Mouse (Mus musculus): ENCODE data around the gene Aldh4a1. TPM values are rescaled to one million over a fixed set of nuclear protein-coding genes. Genes with fewer than 3 reads are reported as not detected.
A peak's percentile ranks its signal among the peaks of the same experiment; 100 is the strongest.

The Aldh4a1 gene
- polyA plus RNA-seq, 1 experiment from 2014 or later = 14.5 TPM

GRCm38 (mm10) chr4:139578389-139578788 lies 44.3 kb upstream of the Aldh4a1 start:
- no peak overlapping the region for H3K4me2 ChIP-seq (ENCODE audit: low read depth, low read length, severe bottlenecking)
- H3K4me1 ChIP-seq (replicated peaks; ENCODE audit: control insufficient read depth, insufficient read depth, low read length) = peaks cover 32% of the 10 kb centered on the region
- H3K9me3 ChIP-seq (ENCODE audit: control insufficient read depth, low read length) = no peaks in the 10 kb centered on the region
- H3K36me3 ChIP-seq (ENCODE audit: control insufficient read depth, insufficient read depth, low read length) = no peaks in the 10 kb centered on the region
- H3K27ac ChIP-seq (ENCODE audit: low read depth, low read length) = no peak overlapping the region
- ATAC-seq (replicated peaks; ENCODE audit: low FRiP score) = no peak
- no peak overlapping the region for H3K4me3 ChIP-seq (ENCODE audit: low read depth, low read length)
- 93% methylated on average over 8 of the region's 8 CpGs for WGBS
- H3K9ac ChIP-seq (ENCODE audit: low read length) = no peak overlapping the region
- DNase-seq (ENCODE audit: low spot score) = no peak
- no peaks in the 10 kb centered on the region; the same call in none of the 2 replicates for H3K27me3 ChIP-seq (ENCODE audit: control insufficient read depth, insufficient read depth, low read length)

- Histone ChIP-seq H3K4me3 (ENCODE audit: low read depth, low read length) (no peak overlapping the region), H3K9me3 (ENCODE audit: control insufficient read depth, low read length) (no peaks in the 10 kb centered on the region), H3K4me2 (ENCODE audit: low read depth, low read length, severe bottlenecking) (no peak overlapping the region), H3K27ac (ENCODE audit: low read depth, low read length) (no peak overlapping the region), H3K36me3 (ENCODE audit: control insufficient read depth, insufficient read depth, low read length) (no peaks in the 10 kb centered on the region), H3K9ac (ENCODE audit: low read length) (no peak overlapping the region), H3K27me3 (ENCODE audit: control insufficient read depth, insufficient read depth, low read length) (no peaks in the 10 kb centered on the region; the same call in none of the 2 replicates), H3K4me1 (replicated peaks; ENCODE audit: control insufficient read depth, insufficient read depth, low read length) (peaks cover 26% of the 10 kb centered on the region)
- no peak for ATAC-seq (replicated peaks; ENCODE audit: low FRiP score)
- no peak for DNase-seq (ENCODE audit: low spot score)
- 68% methylated on average over 10 of the region's 10 CpGs for WGBS
Measured at GRCm38 (mm10) chr4:139579003-139579402, 43.7 kb upstream of the Aldh4a1 start.

GRCm38 (mm10) chr4:139579466-139579865 lies 43.2 kb upstream of the Aldh4a1 start:
- Histone ChIP-seq H3K4me2 (ENCODE audit: low read depth, low read length, severe bottlenecking) (no peak overlapping the region), H3K27ac (ENCODE audit: low read depth, low read length) (no peak overlapping the region), H3K27me3 (ENCODE audit: control insufficient read depth, insufficient read depth, low read length) (no peaks in the 10 kb centered on the region; the same call in none of the 2 replicates), H3K9me3 (ENCODE audit: control insufficient read depth, low read length) (no peaks in the 10 kb centered on the region), H3K4me1 (replicated peaks; ENCODE audit: control insufficient read depth, insufficient read depth, low read length) (peaks cover 26% of the 10 kb centered on the region), H3K9ac (ENCODE audit: low read length) (no peak overlapping the region), H3K36me3 (ENCODE audit: control insufficient read depth, insufficient read depth, low read length) (no peaks in the 10 kb centered on the region), H3K4me3 (ENCODE audit: low read depth, low read length) (no peak overlapping the region)
- ATAC-seq (replicated peaks; ENCODE audit: low FRiP score) (no peak), DNase-seq (ENCODE audit: low spot score) (no peak)
- 76% methylated on average over 6 of the region's 6 CpGs for WGBS

- ATAC-seq (replicated peaks; ENCODE audit: low FRiP score) (no peak), DNase-seq (ENCODE audit: low spot score) (no peak)
- H3K4me1 ChIP-seq (replicated peaks; ENCODE audit: control insufficient read depth, insufficient read depth, low read length) = peaks cover 21% of the 10 kb centered on the region
- H3K27ac ChIP-seq (ENCODE audit: low read depth, low read length) = peak overlapping the region; percentile 19
- H3K4me3 ChIP-seq (ENCODE audit: low read depth, low read length) = no peak overlapping the region
- no peaks in the 10 kb centered on the region for H3K36me3 ChIP-seq (ENCODE audit: control insufficient read depth, insufficient read depth, low read length)
- 6% methylated on average over 15 of the region's 15 CpGs for WGBS
- no peaks in the 10 kb centered on the region for H3K9me3 ChIP-seq (ENCODE audit: control insufficient read depth, low read length)
- peak overlapping the region; percentile 24; the same call in 1 of the 2 replicates for H3K4me2 ChIP-seq (ENCODE audit: low read depth, low read length, severe bottlenecking)
- H3K27me3 ChIP-seq (ENCODE audit: control insufficient read depth, insufficient read depth, low read length) = no peaks in the 10 kb centered on the region; the same call in none of the 2 replicates
- H3K9ac ChIP-seq (ENCODE audit: low read length) = peak overlapping the region; percentile 49
Measured at GRCm38 (mm10) chr4:139580663-139581336, 41.9 kb upstream of the Aldh4a1 start.

- Histone ChIP-seq H3K9ac (ENCODE audit: low read length) (0 out of 2 replicates have a peak overlapping the region, but pooled peaks have one; percentile 5), H3K36me3 (ENCODE audit: control insufficient read depth, insufficient read depth, low read length) (no peaks in the 10 kb centered on the region), H3K9me3 (ENCODE audit: control insufficient read depth, low read length) (no peaks in the 10 kb centered on the region), H3K27ac (ENCODE audit: low read depth, low read length) (peak overlapping the region; percentile 19), H3K27me3 (ENCODE audit: control insufficient read depth, insufficient read depth, low read length) (no peaks in the 10 kb centered on the region; the same call in none of the 2 replicates), H3K4me3 (ENCODE audit: low read depth, low read length) (no peak overlapping the region), H3K4me1 (replicated peaks; ENCODE audit: control insufficient read depth, insufficient read depth, low read length) (peaks cover 16% of the 10 kb centered on the region), H3K4me2 (ENCODE audit: low read depth, low read length, severe bottlenecking) (no peak overlapping the region; the same call in 1 of the 2 replicates)
- DNase-seq (ENCODE audit: low spot score) (no peak), ATAC-seq (replicated peaks; ENCODE audit: low FRiP score) (no peak)
- WGBS = 61% methylated on average over 6 of the region's 6 CpGs
Measured at GRCm38 (mm10) chr4:139581427-139582051, 41.1 kb upstream of the Aldh4a1 start.

- Histone ChIP-seq H3K4me1 (replicated peaks; ENCODE audit: control insufficient read depth, insufficient read depth, low read length) (peaks cover 14% of the 10 kb centered on the region), H3K27ac (ENCODE audit: low read depth, low read length) (no peak overlapping the region), H3K27me3 (ENCODE audit: control insufficient read depth, insufficient read depth, low read length) (no peaks in the 10 kb centered on the region), H3K4me3 (ENCODE audit: low read depth, low read length) (no peak overlapping the region), H3K36me3 (ENCODE audit: control insufficient read depth, insufficient read depth, low read length) (no peaks in the 10 kb centered on the region), H3K9me3 (ENCODE audit: control insufficient read depth, low read length) (no peaks in the 10 kb centered on the region), H3K4me2 (ENCODE audit: low read depth, low read length, severe bottlenecking) (no peak overlapping the region), H3K9ac (ENCODE audit: low read length) (no peak overlapping the region)
- 80% methylated on average over 6 of the region's 6 CpGs for WGBS
- ATAC-seq (replicated peaks; ENCODE audit: low FRiP score) (no peak), DNase-seq (ENCODE audit: low spot score) (no peak)
Measured at GRCm38 (mm10) chr4:139582346-139582745, 40.3 kb upstream of the Aldh4a1 start.

GRCm38 (mm10) chr4:139582903-139583302 lies 39.8 kb upstream of the Aldh4a1 start:
- H3K4me3 ChIP-seq (ENCODE audit: low read depth, low read length) = no peak overlapping the region
- WGBS = 31% methylated on average over 3 of the region's 3 CpGs
- no peak for DNase-seq (ENCODE audit: low spot score)
- no peaks in the 10 kb centered on the region for H3K9me3 ChIP-seq (ENCODE audit: control insufficient read depth, low read length)
- ATAC-seq (replicated peaks; ENCODE audit: low FRiP score) = no peak
- H3K27ac ChIP-seq (ENCODE audit: low read depth, low read length) = no peak overlapping the region
- peaks cover 14% of the 10 kb centered on the region for H3K4me1 ChIP-seq (replicated peaks; ENCODE audit: control insufficient read depth, insufficient read depth, low read length)
- no peak overlapping the region for H3K9ac ChIP-seq (ENCODE audit: low read length)
- H3K27me3 ChIP-seq (ENCODE audit: control insufficient read depth, insufficient read depth, low read length) = no peaks in the 10 kb centered on the region
- H3K4me2 ChIP-seq (ENCODE audit: low read depth, low read length, severe bottlenecking) = no peak overlapping the region
- H3K36me3 ChIP-seq (ENCODE audit: control insufficient read depth, insufficient read depth, low read length) = no peaks in the 10 kb centered on the region

GRCm38 (mm10) chr4:139583629-139584245 lies 38.9 kb upstream of the Aldh4a1 start:
- Histone ChIP-seq H3K36me3 (ENCODE audit: control insufficient read depth, insufficient read depth, low read length) (no peaks in the 10 kb centered on the region), H3K27ac (ENCODE audit: low read depth, low read length) (no peak overlapping the region), H3K4me1 (replicated peaks; ENCODE audit: control insufficient read depth, insufficient read depth, low read length) (peaks cover 14% of the 10 kb centered on the region), H3K9ac (ENCODE audit: low read length) (no peak overlapping the region), H3K27me3 (ENCODE audit: control insufficient read depth, insufficient read depth, low read length) (no peaks in the 10 kb centered on the region), H3K4me2 (ENCODE audit: low read depth, low read length, severe bottlenecking) (no peak overlapping the region), H3K4me3 (ENCODE audit: low read depth, low read length) (no peak overlapping the region), H3K9me3 (ENCODE audit: control insufficient read depth, low read length) (no peaks in the 10 kb centered on the region)
- no peak for DNase-seq (ENCODE audit: low spot score)
- no peak for ATAC-seq (replicated peaks; ENCODE audit: low FRiP score)
- 83% methylated on average over 11 of the region's 11 CpGs for WGBS
